Mouse (Mus musculus) spleen, postnatal 4 days (tissue): ENCODE results near the gene Mrgprb2.

Experiments used
- DNase-seq, 2 experiments: peaks; one replicate each; pipeline ENCODE4 v3.0.0; 2022; ENCODE audit warnings: low spot score in 2 of 2

The Mrgprb2 gene

GRCm38 (mm10) chr7:48557986-48558385 lies at the start of gene Mrgprb2:
TSS of gene Mrgprb2 (minus strand) at chr7:48558086.
- no peak for DNase-seq
